Mouse (Mus musculus) cerebellum, postnatal 25 days (tissue): ENCODE measurements around the gene Eif3i.

Source experiments
- DNase-seq, 2 experiments: peaks; one replicate each; pipeline ENCODE4 v3.0.0; 2021; ENCODE audit warnings: mixed read lengths in 2 of 2

Gene Eif3i

DNA sequence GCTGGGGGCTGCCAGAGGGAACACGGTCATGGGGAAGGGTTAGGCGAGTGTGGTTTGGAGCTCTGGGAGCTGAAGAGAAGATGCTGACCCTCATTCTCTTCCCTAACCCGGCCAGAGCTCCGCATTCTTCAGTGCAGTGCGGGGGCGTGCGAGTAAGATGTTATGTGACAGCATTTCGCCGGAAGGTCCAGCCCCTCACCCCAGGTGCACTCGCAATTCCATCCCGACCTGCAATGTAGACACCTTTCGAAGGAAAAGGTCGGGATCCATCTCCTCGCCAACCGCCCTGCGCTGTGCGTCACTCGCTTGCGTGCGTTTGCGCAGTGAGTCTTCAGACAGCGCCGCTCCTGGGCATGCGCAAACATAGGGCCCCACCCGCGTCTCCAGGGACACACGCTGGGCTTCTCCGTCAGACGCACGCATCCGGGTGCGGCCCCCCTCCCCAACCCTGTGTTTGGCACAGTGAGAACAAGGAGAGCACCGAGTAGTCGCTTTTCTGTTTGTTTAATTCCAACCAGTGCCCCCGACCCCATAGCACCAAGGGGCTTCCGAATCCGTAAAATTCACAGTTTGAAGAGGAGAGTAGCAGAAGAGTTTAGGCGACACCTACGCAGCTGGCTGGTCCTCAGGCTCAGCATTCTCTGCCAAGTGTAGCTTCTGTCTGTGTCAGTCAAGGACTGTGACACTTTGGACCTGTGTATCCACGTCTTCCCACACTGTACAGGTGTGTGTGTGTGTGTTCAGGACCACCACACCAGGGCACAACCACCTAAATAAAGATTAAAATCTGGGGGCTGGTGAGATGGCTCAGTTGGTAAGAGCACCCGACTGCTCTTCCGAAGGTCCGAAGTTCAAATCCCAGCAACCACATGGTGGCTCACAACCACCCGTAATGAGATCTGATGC, 18.6 kb upstream of the Eif3i start, which contains the start of gene Iqcc:
Gene Iqcc, minus strand, starts transcription at position 314 of the 906 bp plus-strand sequence.
- DNase-seq: peak; percentile 95 to 98

DNA sequence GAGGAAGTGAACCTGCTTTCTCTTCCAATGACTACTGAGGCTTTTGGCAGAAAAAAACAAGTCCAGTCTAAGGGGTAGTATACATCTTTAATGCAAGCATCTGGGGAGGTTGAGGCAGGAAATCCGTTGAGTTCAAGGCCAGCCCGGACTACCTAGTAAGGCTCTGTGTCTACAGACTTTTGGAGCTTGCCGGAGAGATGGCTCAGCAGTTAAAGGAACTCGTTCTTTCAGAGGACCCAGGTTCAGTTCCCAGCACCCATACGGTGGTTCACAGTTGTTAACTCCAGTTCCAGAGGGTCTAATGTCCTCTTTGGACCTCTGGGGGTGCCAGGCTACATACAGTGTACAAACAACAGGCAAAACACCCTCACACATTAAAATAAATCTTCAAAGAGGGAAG, 17.6 kb upstream of the Eif3i start:
- no peak for DNase-seq

DNA sequence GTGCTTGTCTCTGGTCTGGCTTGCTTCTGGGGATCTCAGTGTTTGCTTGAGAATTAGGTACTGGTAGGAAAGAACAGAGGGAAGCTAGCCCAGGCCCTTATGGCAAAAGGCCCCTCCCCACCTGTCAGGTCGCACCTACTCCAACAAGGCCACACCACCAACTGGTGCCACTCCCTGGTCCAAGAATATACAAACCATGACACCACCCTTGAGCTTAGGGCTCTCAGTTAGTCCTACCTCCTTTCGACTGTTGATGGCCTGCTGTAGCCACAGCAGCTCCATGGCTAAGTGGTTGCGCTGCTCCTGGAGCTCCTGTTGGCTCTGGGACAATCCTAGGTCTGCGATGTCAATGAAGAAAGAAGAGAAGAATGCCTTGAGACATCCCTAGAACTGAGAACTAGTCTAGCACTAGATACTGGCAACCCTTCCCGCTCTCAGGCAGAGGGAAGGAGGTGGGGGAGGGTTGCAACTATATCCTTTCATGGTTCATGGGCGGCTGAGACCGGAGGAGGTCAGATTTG, 16.7 kb upstream of the Eif3i start:
- DNase-seq: no peak

DNA sequence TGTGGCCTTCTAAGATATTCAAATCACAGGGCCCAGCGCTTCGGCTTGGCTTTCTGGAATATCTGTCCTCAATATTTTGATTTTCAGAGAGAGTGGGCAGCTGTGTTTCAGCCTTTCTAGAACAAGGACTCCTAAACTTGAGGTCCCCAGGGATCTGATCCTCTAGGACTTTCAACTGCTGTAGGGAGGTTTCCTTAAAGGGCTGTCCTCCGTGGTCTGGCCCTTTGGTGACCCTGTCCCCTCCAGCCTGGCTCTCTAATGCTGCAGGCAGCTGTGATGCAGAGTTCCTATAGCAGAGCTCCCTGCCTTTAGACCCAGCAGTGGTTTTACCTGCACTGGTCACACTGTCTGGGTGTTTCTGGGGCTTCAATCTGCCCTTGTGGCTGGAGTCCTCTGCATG, 16.2 kb upstream of the Eif3i start:
- DNase-seq: no peak

DNA sequence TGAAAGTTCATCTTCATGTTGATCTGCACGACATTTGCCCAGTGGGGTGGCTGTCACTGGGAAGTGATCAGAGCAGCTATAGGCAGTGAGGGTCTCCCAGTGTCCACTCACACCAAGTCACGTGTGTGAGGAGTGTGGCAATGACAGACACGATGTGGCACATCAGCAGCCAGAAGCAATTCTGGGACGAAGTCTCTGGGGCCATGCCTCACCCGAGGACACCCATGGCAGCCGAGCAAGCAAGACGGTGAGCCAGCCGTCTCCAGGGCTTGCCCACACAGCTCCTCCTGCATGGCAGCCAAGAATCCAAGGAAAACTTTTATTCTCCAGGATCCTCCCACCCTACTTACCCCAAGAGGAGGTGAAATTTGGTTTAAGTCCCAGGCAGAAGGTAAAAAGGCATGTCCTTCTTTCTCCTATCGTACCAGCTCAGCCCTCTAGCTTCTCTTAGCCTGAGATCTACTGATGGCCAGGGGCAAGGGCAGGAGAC, 15.4 kb upstream of the Eif3i start:
- DNase-seq: no peak

DNA sequence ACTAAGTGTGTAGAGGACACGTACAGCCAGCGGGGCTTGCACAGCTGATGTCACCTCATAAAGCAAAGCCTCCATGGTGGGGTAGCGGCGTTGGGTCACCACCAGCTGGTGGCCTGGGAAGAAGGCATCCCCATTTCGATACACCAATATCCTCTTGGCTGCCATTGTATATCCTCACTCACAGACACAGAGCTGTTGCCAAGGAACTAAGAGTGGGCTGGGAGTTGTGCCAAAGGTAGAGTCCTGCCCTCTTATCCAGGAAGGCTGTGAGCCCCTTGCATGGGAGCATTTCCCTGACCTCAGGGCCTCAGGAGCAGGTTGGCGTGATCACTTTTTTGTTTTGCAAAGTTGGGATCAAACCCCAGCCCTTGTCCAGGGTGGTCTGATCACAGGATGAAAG, 13.6 kb upstream of the Eif3i start, which contains the start of gene Dcdc2b:
Gene Dcdc2b, minus strand, starts transcription at position 165 of the 400 bp plus-strand sequence.
- DNase-seq: peak in 1 of 2 experiments; percentile 43

DNA sequence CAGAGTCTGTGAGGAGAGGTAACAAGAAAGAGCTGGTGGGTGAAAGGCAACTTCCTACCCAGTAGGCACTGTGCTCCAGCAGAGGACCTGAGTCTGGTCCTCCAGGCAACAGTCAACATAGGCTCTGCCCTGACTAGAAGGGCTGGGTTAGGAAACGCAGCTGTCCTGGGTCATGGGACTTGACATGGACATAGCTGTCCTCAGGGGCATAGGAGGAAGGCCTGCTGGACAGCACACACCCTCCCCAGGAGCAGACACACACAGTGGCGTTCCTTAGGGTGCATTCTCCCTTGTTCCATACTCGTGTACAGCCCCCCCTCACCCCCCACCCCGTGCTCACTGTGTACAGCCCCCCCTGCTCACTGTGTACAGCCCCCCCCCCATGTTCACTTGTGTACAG, 10.0 kb upstream of the Eif3i start:
- no peak for DNase-seq

DNA sequence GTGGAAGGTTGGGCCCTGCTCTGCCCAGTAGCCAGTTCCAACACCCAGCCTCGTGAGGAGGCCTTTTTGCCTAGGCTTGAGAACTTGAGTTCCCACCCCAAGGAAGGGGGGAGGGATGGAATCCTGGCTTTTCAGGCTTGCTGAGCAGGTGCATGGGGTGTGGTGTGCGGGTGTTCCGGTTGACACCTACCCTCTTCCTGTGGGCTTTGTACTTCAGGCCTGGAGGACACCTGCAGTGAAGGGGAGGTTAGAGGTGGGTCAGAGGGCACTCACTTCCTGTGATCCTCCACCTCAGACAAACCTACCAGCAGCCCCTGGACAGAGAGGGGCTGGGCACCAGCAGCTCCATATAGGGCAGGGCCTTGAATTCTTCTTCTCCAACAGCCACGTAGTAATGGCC, 9.6 kb upstream of the Eif3i start:
- DNase-seq: no peak

DNA sequence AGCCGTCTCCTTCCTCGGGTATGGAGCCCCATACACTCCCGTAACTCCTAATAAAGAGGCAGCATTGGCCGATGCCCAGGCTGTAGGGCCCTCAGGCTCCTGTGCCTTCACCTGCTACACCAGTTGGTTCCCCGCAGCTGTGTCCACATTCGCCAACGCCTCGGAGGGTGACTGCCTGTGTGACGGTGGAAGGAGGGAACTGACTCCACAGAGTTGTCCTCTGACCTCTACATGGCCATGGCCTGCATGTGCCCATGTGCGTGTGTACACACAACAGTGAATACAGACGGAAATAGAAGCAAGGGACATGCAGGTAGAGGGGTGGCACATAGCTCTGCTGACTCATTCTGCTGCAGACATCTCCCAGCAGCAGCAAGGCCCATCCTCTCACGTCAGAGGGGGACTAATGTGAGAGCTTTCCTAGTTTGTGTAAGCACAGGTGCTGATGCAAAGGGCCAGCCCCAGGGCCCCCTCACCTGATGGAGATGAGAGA, 8.7 kb upstream of the Eif3i start:
- DNase-seq: peak in 1 of 2 experiments; percentile 50

DNA sequence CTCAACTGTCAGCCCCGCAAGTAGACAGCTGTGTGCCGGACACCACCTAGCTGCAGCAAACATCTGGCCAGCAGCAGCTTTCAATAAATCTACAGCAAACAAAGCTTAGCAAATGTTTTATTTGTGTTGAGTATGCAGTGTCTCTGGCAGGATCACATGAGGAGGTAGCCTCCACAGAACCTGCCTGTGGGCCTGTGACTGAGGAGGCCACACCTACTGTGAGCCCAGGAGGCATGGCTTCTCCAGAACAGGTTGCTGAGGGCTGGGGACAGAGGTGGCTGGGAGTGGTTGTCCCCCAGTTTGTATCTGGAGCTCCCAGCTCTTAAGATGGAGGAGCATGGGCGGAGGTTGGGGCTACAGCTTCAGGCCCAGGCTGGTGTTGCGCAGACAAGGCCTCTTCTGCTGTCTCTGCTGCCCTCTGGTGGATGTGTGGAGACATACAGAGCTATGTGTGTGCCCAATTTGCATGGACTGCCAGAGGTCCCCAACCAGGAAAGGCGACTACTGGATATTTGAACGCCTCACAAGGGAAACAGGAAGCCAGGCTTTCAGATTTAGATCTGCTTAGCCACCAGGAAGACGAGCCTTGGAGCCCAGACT, 8.1 kb upstream of the Eif3i start:
- DNase-seq: peak; percentile 79 to 90

DNA sequence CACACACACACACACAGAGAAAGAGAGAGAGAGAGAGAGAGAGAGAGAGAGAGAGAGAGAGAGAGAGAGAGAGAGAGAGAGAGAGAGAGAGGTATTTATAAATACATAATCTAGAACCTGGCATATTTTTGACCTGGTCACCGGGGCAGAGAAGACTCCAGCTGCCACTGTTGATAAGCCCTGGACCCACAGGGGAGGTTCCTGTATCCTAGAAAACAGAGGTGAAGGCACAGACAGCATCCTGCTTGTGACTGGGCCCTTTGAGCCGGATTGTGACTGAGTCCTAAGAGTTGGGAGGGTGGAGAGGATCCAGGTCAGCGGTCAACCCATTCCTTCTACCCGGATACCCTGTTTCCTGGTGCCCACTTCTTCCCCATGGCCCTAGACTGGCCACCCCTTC, 11.6 kb downstream of the Eif3i start:
- DNase-seq: no peak

DNA sequence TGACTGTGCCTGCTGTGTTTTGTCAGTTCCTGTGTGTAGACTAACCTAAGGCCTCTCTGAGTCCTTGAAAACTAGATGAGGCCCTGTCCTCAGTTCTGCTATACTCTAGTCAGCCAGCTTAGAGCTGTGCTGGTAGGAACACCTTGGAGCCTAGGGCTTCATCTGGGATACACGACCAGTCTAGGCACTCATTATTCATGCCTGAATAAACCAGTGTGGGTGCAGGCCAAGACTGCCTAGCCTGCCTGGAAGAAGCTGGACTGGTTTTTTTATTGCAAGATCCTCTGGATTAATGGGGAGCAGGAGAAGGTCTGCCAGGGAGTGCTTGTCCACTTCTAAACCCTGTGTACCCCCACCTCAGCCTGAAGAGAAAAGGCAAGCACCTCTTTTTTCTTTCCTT, 13.5 kb downstream of the Eif3i start:
- DNase-seq: no peak

DNA sequence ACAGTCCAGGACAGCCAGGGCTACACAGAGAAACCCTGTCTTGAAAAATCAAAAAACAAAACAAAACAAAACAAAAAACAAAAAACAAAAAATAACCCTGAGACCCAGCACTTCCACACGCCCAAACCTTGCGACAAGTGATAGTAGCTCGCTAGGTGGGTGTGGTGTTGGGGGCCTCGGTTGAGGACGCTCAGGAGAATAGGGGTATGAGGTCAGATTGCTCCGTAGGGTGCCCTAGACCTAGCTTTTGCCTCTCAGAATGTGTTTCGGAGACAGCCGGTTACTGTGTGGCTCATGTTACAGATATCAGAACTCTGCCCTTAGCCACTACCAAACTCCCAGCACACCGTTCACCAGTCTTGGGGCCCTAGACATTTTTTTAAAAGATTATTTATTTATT, 14.7 kb downstream of the Eif3i start:
- no peak for DNase-seq

DNA sequence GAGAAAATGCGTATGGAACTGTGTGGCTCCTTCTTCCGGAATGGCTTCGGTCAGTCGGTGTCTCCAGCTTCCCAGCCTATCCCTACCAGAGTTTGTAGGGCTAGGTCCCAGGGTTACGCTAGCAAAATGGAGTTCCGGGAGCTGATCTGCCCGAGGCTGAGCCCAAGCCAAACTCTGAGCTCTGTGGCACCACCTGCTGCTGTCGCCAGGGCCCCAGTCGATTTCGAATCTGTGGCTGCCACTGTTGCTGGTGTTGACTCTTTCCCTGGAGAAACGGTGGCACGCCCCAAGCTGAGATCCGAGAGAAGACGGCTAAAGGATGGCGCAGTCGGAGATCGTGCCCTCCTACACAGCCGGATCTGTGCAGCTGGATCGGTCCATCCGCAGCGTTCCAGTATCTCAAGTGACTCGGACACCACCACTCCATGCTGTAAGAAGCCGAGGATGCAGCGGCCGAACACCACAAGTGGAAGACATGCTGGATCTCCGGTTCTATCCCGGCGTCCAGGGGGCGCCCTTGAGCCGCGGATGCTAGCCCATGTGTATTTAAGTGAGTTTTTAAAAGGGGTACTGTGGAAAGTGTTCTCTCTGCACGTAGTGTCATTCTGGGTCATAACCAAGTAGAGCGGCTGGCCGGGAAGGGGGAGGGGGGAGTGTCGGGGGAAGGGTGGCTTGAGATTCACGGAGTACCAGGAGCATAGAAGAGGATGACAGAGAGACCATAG, 15.4 kb downstream of the Eif3i start:
- peak; percentile 83 to 89 for DNase-seq

DNA sequence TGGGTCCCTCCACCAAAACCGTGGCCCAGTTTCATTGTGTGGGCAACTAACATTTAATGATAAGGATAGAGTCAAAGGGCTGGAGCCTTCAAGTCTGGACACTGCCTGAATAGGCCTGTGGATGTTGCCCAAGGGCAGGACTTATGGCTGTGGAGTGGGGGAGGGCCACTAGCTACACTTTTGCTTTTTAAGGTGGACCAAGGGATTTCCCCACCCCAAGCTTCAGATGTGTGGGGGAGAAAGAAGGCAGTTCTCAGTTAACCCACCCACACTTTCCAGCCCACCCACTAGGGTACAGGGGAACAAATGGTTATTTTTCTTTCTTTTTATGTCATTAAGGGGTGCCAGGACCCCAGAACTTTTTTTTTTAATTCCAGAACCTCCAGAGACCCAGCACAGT, 16.1 kb downstream of the Eif3i start:
- no peak for DNase-seq

DNA sequence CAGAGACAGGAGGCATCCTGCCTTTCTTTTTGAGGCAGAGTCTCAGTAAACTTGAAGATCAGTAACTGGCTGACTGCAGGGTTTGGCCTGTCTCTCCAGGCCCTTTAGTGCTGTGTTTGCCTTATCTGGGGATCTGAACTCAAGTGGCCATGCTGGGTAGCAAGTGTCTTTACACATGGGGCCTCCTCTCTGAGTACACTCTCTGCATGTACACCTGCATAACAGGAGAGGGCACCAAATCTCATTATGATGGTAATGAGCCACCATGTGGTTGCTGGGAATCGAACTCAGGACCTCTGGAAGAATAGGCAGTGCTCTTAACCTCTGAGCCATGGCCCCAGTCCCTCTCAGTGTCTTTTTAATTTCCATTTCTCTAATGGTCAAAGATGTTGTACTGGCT, 18.2 kb downstream of the Eif3i start:
- no peak for DNase-seq

DNA sequence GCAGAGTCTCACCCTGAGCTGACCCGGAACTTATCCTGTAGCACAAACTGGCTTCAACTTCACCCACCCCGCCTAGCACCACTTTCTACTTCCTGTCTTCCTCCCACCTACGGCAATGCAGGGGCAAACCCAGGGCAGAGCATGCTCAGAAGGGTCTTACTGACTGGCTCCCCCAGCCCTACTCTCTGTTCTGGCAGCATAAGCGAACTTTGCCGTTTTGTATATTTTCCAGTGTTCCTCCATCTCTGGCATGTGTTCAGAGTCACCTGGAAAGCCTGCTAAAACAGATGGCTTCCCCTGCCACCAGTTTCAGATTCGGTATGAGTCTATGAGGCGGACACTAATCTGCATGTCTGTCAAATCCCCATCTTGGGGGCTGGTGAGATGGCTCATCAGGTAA, 20.1 kb downstream of the Eif3i start:
- DNase-seq: peak; percentile 53 to 58

DNA sequence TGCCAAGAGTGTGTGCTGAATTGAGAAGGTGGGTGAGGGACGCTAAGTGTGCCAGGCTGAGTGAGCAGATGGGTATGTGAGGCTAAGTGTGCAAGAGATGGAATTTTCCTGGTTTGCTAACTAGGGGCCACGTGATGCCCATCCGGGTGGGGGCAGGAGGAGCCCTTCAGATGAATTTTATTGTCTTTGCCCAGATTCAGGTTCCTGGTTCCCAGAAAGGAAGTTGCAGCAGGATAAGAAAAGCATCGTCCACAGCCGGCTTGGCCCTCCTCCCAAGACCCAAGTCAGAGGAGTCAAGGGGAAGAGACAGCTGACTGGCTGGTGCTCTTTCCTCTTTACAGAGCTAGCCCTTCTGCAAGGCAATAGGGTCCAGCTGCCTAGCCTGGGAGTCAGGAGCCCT, 22.0 kb downstream of the Eif3i start, which contains the start of gene Fam167b:
Gene Fam167b, minus strand, starts transcription at position 84 of the 400 bp plus-strand sequence.
- no peak for DNase-seq

DNA sequence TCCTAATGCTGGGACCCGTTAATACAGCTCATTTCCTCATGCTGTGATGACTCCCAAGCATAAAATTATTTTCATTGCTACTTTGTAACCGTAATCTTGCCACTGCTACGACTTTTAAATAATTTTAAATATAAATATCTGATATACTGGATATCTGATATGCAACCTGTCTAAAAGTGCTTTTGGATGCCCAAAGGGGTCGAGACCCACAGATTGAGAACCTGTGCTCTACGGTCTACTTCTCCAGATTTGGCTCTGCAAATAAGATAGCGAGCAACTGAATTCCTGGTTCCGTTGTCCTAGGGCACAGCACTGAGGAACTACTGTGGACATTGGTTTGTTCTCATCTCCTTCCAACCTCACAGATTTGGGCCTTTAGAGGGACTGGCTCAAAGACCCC, 22.8 kb downstream of the Eif3i start:
- DNase-seq: no peak

DNA sequence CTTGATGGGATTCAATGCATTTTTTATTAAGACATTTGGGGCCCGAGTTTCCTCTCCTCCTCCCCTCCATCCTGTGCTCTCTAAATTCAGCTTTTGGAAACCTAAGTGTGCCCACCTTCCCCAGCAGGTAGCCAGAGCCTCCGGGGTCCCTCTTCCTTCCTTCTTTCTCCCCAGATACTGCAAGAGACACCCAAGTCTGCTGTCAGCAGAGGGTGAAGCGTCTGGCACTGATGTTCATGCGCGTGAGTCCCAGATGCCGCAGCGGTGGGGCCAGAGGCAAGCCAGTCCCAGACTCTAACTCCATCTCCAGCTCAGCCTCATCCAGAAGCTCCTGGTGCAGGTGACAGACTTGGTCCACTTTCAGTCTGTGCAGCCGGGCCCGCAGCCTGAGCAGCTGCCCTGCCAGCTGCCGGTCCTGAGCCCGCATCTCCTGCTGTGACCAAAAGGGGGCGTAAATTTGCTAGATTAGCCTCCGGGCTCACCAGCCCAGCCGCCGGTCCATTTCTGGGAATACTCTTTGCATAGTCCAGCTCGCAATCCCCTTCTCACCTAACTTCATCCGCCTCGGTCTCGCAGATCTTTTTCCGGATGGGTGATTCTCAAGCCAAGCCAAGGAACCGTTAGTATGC, 23.5 kb downstream of the Eif3i start:
- peak; percentile 51 to 68 for DNase-seq

DNA sequence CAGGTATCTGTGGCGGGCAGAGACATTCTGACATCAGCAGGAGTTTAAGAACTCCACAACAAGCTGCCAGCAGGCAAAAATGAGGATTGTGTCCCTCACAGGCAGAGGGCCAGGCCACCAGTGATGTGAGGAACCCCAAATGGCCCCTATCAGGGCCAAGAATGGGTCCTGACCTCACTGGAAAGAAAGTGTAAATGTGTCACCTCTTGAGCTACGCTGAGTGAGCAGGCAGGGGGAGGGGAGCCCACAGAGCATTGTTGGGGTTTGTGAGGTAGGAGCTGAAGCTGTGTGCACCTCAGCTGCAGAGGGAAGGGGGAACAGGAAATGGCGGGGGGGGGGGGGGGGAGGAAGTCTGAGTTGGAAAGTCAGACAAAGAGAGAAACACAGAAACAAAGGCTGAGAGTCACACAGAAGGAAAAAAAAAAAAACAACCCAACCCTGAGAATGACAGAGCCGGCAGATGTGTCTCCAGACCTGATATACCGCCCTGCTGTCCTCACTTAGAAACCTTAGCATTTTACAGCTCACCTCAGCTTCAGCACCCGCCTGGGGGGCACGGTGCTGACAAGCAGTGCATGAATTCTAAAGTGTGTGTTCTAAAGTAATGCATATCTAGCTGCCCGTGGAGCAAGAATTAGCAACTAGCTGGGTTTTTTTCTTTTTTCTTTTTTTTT, 25.1 kb downstream of the Eif3i start:
- DNase-seq: no peak

DNA sequence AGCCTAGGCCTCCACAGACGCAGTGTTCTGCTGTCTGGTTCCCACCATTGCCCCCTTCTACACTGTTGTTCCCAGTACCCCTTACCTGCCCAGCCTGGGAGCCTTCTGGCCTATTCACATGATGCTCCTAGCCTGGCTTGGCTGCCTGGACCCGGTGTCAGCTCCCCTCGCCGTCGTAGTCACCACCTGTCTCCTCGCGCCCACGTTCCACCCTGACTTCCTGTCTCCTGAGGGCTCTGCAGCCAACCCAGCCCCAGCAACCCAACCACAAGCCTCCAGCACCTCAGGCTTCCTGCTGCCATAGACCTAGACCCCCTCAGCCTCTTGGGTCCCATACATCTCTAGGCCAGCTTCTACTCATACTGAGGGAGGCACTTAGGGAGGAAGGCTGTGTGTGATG, 27.0 kb downstream of the Eif3i start, which contains the start of gene Lck:
Gene Lck, minus strand, starts transcription at position 212 of the 400 bp plus-strand sequence.
- DNase-seq: no peak
